Mouse (Mus musculus) E14TG2a.4 (cell line): Measurements from ENCODE around the gene Mfn2.
"Not testable (repeated sequence)": the region's sequence is repeated elsewhere in the genome, so short reads cannot be mapped to it uniquely, and the experiment has no call there.

Experiments
- H3K27me3 ChIP-seq: 2 replicates; pipeline ENCODE4 v1.6.1; 2014; ENCODE audit warnings: low read length, control low read depth; ENCODE audit not compliant: insufficient read depth
- H3K36me3 ChIP-seq: 2 replicates; pipeline ENCODE4 v1.6.1; 2014; ENCODE audit warnings: low read length, control low read depth; ENCODE audit not compliant: insufficient read depth
- H3K4me1 ChIP-seq: replicated peaks from 2 replicates; pipeline ENCODE4 v1.6.1; 2014; ENCODE audit warnings: low read depth, low read length, control low read depth
- H3K4me3 ChIP-seq: replicated peaks from 2 replicates; pipeline ENCODE4 v1.5.1; 2014; ENCODE audit warnings: mild to moderate bottlenecking, low read length
- H3K9me3 ChIP-seq: 2 replicates; pipeline ENCODE4 v1.6.1; 2014; ENCODE audit warnings: low read length, control low read depth
- CTCF ChIP-seq: conservative IDR thresholded peaks from 2 replicates; pipeline ENCODE4 v1.5.1; 2014; ENCODE audit warnings: low read length
- NANOG ChIP-seq: IDR thresholded peaks from 2 replicates; pipeline ENCODE4 v1.6.1; 2014; ENCODE audit warnings: borderline replicate concordance, low read length, mixed read lengths
- POU5F1 ChIP-seq: IDR thresholded peaks from 2 replicates; pipeline ENCODE4 v1.6.1; 2014; ENCODE audit warnings: low read length, borderline replicate concordance

Mfn2 gene

GRCm38 (mm10) chr4:147867563-147868449, 36.7 kb downstream of the Mfn2 start:
- Histone ChIP-seq H3K4me3 (peak overlapping the region; percentile 74), H3K27me3 (no peaks in the 10 kb centered on the region), H3K9me3 (peaks cover 44% of the 10 kb centered on the region), H3K4me1 (no peaks in the 10 kb centered on the region), H3K36me3 (peaks cover 7% of the 10 kb centered on the region)
- TF ChIP-seq POU5F1: no peak
- no peak for TF ChIP-seq NANOG
- TF ChIP-seq CTCF: no peak

GRCm38 (mm10) chr4:147866793-147867192, 37.7 kb downstream of the Mfn2 start:
- not testable (repeated sequence) for H3K4me3 ChIP-seq, H3K4me1 ChIP-seq, H3K27me3 ChIP-seq
- Histone ChIP-seq H3K9me3 (peaks cover 34% of the 10 kb centered on the region), H3K36me3 (peaks cover 10% of the 10 kb centered on the region; the same call in 1 of the 2 replicates)

- TF ChIP-seq CTCF (no peak), NANOG (no peak), POU5F1 (no peak)
- Histone ChIP-seq H3K27me3 (no peaks in the 10 kb centered on the region), H3K4me1 (no peaks in the 10 kb centered on the region), H3K36me3 (peaks cover 11% of the 10 kb centered on the region; the same call in 1 of the 2 replicates), H3K9me3 (peaks cover 30% of the 10 kb centered on the region), H3K4me3 (no peak overlapping the region)
Observed at GRCm38 (mm10) chr4:147866056-147866455, 38.4 kb downstream of the Mfn2 start.

GRCm38 (mm10) chr4:147865651-147866050, 38.9 kb downstream of the Mfn2 start:
- TF ChIP-seq POU5F1: no peak
- no peak for TF ChIP-seq CTCF
- TF ChIP-seq NANOG: no peak
- Histone ChIP-seq H3K9me3 (peaks cover 30% of the 10 kb centered on the region), H3K4me1 (no peaks in the 10 kb centered on the region), H3K4me3 (no peak overlapping the region), H3K27me3 (no peaks in the 10 kb centered on the region), H3K36me3 (peaks cover 11% of the 10 kb centered on the region; the same call in 1 of the 2 replicates)

GRCm38 (mm10) chr4:147862051-147862450, 42.5 kb downstream of the Mfn2 start:
- Histone ChIP-seq H3K4me1 (no peaks in the 10 kb centered on the region), H3K9me3 (no peaks in the 10 kb centered on the region; the same call in 1 of the 2 replicates), H3K4me3 (no peak overlapping the region), H3K36me3 (peaks cover 11% of the 10 kb centered on the region; the same call in 1 of the 2 replicates), H3K27me3 (no peaks in the 10 kb centered on the region)
- TF ChIP-seq POU5F1 (no peak), NANOG (no peak), CTCF (no peak)

GRCm38 (mm10) chr4:147850776-147851175, 53.7 kb downstream of the Mfn2 start:
- Histone ChIP-seq H3K4me3 (no peak overlapping the region), H3K36me3 (no peaks in the 10 kb centered on the region), H3K9me3 (peaks cover 8% of the 10 kb centered on the region), H3K27me3 (peaks cover 12% of the 10 kb centered on the region), H3K4me1 (peaks cover 14% of the 10 kb centered on the region)
- TF ChIP-seq POU5F1 (no peak), NANOG (no peak), CTCF (no peak)

- TF ChIP-seq NANOG: no peak
- TF ChIP-seq POU5F1: no peak
- TF ChIP-seq CTCF: no peak
- Histone ChIP-seq H3K4me1 (peaks cover 14% of the 10 kb centered on the region), H3K4me3 (peak overlapping the region; percentile 93), H3K36me3 (no peaks in the 10 kb centered on the region; the same call in 1 of the 2 replicates), H3K27me3 (peaks cover 12% of the 10 kb centered on the region), H3K9me3 (peaks cover 4% of the 10 kb centered on the region; the same call in 1 of the 2 replicates)
Observed at GRCm38 (mm10) chr4:147848584-147848991, 55.9 kb downstream of the Mfn2 start.

- peaks cover 4% of the 10 kb centered on the region; the same call in 1 of the 2 replicates for H3K9me3 ChIP-seq
- no peaks in the 10 kb centered on the region; the same call in 1 of the 2 replicates for H3K36me3 ChIP-seq
- peaks cover 12% of the 10 kb centered on the region for H3K27me3 ChIP-seq
- peaks cover 15% of the 10 kb centered on the region for H3K4me1 ChIP-seq
- no peak for TF ChIP-seq CTCF
- no peak for TF ChIP-seq NANOG
- TF ChIP-seq POU5F1: no peak
- H3K4me3 ChIP-seq: peak within 1 kb of the TSS; percentile 93
Observed at GRCm38 (mm10) chr4:147847614-147848583, 56.6 kb downstream of the Mfn2 start, which contains the start of gene Zfp933. Zfp933 (minus strand) TSS chr4:147848366.
